Mouse (Mus musculus) embryonic facial prominence, embryonic 14.5 days (tissue): Measurements from ENCODE around the gene Sec23ip. TPM values are rescaled to one million over a fixed set of nuclear protein-coding genes. Genes with fewer than 3 reads are reported as not detected.

ENCODE experiments used
- ATAC-seq: fragments of 200-750 bp; cut with Nextera tagmentation; 2 replicates; pipeline ENCODE4 v1.8.0; 2017; ENCODE audit warnings: low read depth, moderate number of reproducible peaks, moderate TSS enrichment
- DNase-seq: peaks from one replicate; pipeline ENCODE4 v3.0.0-alpha.2; 2015; ENCODE audit warnings: low spot score
- H3K27ac ChIP-seq: fragments of 300-500 bp; sonication (generic); replicated peaks from 2 replicates; pipeline ENCODE4 v1.5.1; 2014; ENCODE audit warnings: low read depth, mild to moderate bottlenecking, low read length, moderate library complexity
- H3K27me3 ChIP-seq: fragments of 300-500 bp; sonication (generic); replicated peaks from 2 replicates; pipeline ENCODE4 v1.6.1; 2014; ENCODE audit warnings: low read length; ENCODE audit not compliant: control insufficient read depth, insufficient read depth
- H3K36me3 ChIP-seq: fragments of 300-500 bp; sonication (generic); 2 replicates; pipeline ENCODE4 v1.6.1; 2014; ENCODE audit warnings: low read length, mixed read lengths; ENCODE audit not compliant: control insufficient read depth, insufficient read depth
- H3K4me1 ChIP-seq: fragments of 300-500 bp; sonication (generic); 2 replicates; pipeline ENCODE4 v1.6.1; 2014; ENCODE audit warnings: antibody characterized with exemption, low read length; ENCODE audit not compliant: control insufficient read depth, insufficient read depth
- H3K4me2 ChIP-seq: fragments of 300-500 bp; sonication (generic); 2 replicates; pipeline ENCODE4 v1.6.1; 2014; ENCODE audit warnings: low read depth, mild to moderate bottlenecking, low read length, moderate library complexity, mixed read lengths
- H3K4me3 ChIP-seq: fragments of 300-500 bp; sonication (generic); 2 replicates; pipeline ENCODE4 v1.5.1; 2014; ENCODE audit warnings: low read depth, mild to moderate bottlenecking, low read length
- H3K9ac ChIP-seq: fragments of 300-500 bp; sonication (generic); 2 replicates; pipeline ENCODE4 v1.6.1; 2014; ENCODE audit warnings: low read depth, mild to moderate bottlenecking, low read length, moderate library complexity, mixed read lengths
- H3K9me3 ChIP-seq: fragments of 300-500 bp; sonication (generic); 2 replicates; pipeline ENCODE4 v1.6.1; 2016; ENCODE audit warnings: low read length; ENCODE audit not compliant: control insufficient read depth
- WGBS: fragments of 180-500 bp; shearing (Covaris S2); extraction: QIAGEN DNeasy Blood & Tissue Kit; methylation state at CpG from one replicate; pipeline ENCODE4 v1.1.7; 2014; 5-methylcytosine and 5-hydroxymethylcytosine counted together
- polyA plus RNA-seq: library from polyadenylated mRNA; unstranded; fragments of >200 nt; fragmentation: Nextera tagmentation; extraction: Ambion mirVana; gene quantifications from 2 replicates; pipeline ENCODE4 v1.2.1, GENCODE M21; 2014

The Sec23ip gene
- polyA plus RNA-seq, 1 experiment from 2014 or later = 37.5 TPM

- Histone ChIP-seq H3K27me3 (no peaks in the 10 kb centered on the region), H3K9me3 (no peaks in the 10 kb centered on the region), H3K36me3 (peaks cover 55% of the 10 kb centered on the region), H3K4me3 (no peak overlapping the region), H3K9ac (no peak overlapping the region), H3K4me1 (peaks cover 7% of the 10 kb centered on the region), H3K4me2 (no peak overlapping the region), H3K27ac (no peak overlapping the region)
- DNase-seq (no peak), ATAC-seq (no peak)
- 91% methylated on average over 9 of the region's 9 CpGs for WGBS
Observed at GRCm38 (mm10) chr7:128750296-128750695, 5.6 kb downstream of the Sec23ip start.

- no peak overlapping the region for H3K4me3 ChIP-seq
- no peak overlapping the region for H3K9ac ChIP-seq
- H3K9me3 ChIP-seq = no peaks in the 10 kb centered on the region
- no peak overlapping the region for H3K4me2 ChIP-seq
- H3K36me3 ChIP-seq = peaks cover 72% of the 10 kb centered on the region
- no peaks in the 10 kb centered on the region for H3K27me3 ChIP-seq
- no peak overlapping the region for H3K27ac ChIP-seq
- 92% methylated on average over 4 of the region's 4 CpGs for WGBS
- DNase-seq (no peak), ATAC-seq (no peak)
- no peaks in the 10 kb centered on the region; the same call in 1 of the 2 replicates for H3K4me1 ChIP-seq
Observed at GRCm38 (mm10) chr7:128752012-128752411, 7.3 kb downstream of the Sec23ip start.

- Histone ChIP-seq H3K36me3 (peaks cover 99% of the 10 kb centered on the region), H3K4me3 (no peak overlapping the region), H3K9me3 (no peaks in the 10 kb centered on the region), H3K4me2 (no peak overlapping the region), H3K27me3 (no peaks in the 10 kb centered on the region), H3K9ac (no peak overlapping the region), H3K4me1 (no peaks in the 10 kb centered on the region), H3K27ac (no peak overlapping the region)
- 90% methylated on average over 1 of the region's 1 CpGs for WGBS
- ATAC-seq (no peak), DNase-seq (no peak)
Observed at GRCm38 (mm10) chr7:128755396-128755795, 10.7 kb downstream of the Sec23ip start.

- Histone ChIP-seq H3K4me2 (no peak overlapping the region), H3K9ac (no peak overlapping the region), H3K27ac (no peak overlapping the region), H3K4me3 (no peak overlapping the region), H3K27me3 (no peaks in the 10 kb centered on the region), H3K4me1 (no peaks in the 10 kb centered on the region), H3K9me3 (no peaks in the 10 kb centered on the region), H3K36me3 (peaks cover 95% of the 10 kb centered on the region)
- ATAC-seq = no peak
- no peak for DNase-seq
- 90% methylated on average over 4 of the region's 4 CpGs for WGBS
Observed at GRCm38 (mm10) chr7:128758948-128759347, 14.2 kb downstream of the Sec23ip start.

DNA sequence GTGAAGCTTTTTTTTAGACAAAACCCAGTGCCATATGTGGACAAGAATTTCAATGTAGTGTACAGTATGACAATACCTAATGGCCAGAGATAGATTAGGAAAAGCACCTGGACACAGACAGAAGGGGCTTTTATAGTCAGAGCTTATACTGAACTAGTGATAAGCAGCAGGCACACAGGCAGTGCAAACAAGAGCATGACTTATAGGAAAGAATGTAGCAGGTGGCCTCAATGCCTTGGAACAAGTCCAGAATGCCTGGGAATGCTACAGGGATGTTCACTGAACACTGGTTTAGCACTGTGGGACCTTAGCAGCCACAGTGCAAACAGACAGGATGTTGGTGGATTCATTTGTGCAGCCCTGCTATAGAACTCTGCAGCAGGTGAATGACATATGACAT is 22.0 kb downstream of the Sec23ip start:
- DNase-seq (peak; percentile 46), ATAC-seq (no peak)
- Histone ChIP-seq H3K4me2 (no peak overlapping the region), H3K36me3 (peaks cover 92% of the 10 kb centered on the region), H3K4me1 (no peaks in the 10 kb centered on the region), H3K27ac (no peak overlapping the region), H3K9ac (no peak overlapping the region), H3K4me3 (no peak overlapping the region), H3K9me3 (no peaks in the 10 kb centered on the region), H3K27me3 (no peaks in the 10 kb centered on the region)

GRCm38 (mm10) chr7:128777201-128777600 is 32.5 kb downstream of the Sec23ip start:
- Histone ChIP-seq H3K4me3 (no peak overlapping the region), H3K4me2 (no peak overlapping the region), H3K9ac (no peak overlapping the region), H3K4me1 (no peaks in the 10 kb centered on the region), H3K9me3 (no peaks in the 10 kb centered on the region), H3K27ac (no peak overlapping the region), H3K27me3 (no peaks in the 10 kb centered on the region), H3K36me3 (peaks cover 99% of the 10 kb centered on the region)
- DNase-seq (no peak), ATAC-seq (no peak)
- 83% methylated on average over 6 of the region's 6 CpGs for WGBS

DNA sequence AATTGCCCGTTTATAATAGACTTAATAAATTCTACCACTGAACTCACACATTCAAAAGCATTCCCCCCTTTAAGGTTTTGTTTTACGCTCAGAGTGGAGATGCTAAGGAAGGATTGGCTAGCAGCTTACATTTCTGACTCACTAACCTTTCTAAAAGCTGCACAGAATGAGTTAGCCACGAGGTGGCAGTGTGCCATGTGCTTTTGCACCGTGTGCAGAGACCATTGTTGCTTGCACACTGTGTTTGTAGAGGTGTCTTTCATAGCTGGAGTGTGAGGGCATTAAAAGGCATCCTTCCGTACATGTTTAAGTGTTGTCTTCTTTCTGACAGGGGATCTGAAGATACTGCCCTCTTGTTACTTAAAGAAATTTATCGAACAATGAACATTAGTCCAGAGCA is 34.6 kb downstream of the Sec23ip start:
- no peak overlapping the region for H3K27ac ChIP-seq
- H3K4me3 ChIP-seq = no peak overlapping the region
- no peaks in the 10 kb centered on the region for H3K4me1 ChIP-seq
- 46% methylated on average over 6 of the region's 6 CpGs for WGBS
- ATAC-seq (peak; percentile 68; the same call in 1 of the 2 replicates), DNase-seq (peak; percentile 72)
- H3K4me2 ChIP-seq = no peak overlapping the region
- H3K9me3 ChIP-seq = no peaks in the 10 kb centered on the region
- no peak overlapping the region for H3K9ac ChIP-seq
- peaks cover 91% of the 10 kb centered on the region for H3K36me3 ChIP-seq
- no peaks in the 10 kb centered on the region for H3K27me3 ChIP-seq

DNA sequence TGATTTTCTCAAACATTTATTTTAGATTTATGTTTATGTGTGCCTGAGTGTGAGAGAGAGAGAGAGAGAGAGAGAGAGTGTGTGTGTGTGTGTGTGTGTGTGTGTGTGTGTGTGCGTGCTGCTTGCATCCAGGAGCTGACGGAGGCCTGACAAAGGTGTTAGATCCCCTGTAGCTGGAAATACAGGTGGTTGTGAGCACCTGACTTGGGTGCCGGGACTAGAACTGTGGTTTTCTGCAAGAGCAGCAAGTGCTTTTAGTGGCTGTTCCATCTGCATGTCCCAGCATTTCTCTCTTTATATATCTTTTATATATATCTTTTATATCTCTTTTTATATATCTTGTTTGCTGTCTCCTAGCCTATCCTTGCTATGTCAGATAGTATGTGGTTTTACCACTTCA is 37.1 kb downstream of the Sec23ip start:
- H3K9ac ChIP-seq = no peak overlapping the region
- no peaks in the 10 kb centered on the region for H3K4me1 ChIP-seq
- H3K27me3 ChIP-seq = no peaks in the 10 kb centered on the region
- 0 out of 2 replicates have a peak, but pooled peaks cover 4% of the 10 kb centered on the region for H3K9me3 ChIP-seq
- ATAC-seq (no peak), DNase-seq (no peak)
- peaks cover 88% of the 10 kb centered on the region for H3K36me3 ChIP-seq
- 100% methylated on average over 3 of the region's 3 CpGs for WGBS
- H3K4me3 ChIP-seq = no peak overlapping the region
- H3K4me2 ChIP-seq = no peak overlapping the region
- H3K27ac ChIP-seq = no peak overlapping the region

GRCm38 (mm10) chr7:128790045-128790444 is 45.3 kb downstream of the Sec23ip start:
- Histone ChIP-seq H3K9ac (no peak overlapping the region), H3K27me3 (no peaks in the 10 kb centered on the region), H3K4me3 (no peak overlapping the region), H3K36me3 (peaks cover 16% of the 10 kb centered on the region), H3K4me2 (no peak overlapping the region), H3K4me1 (no peaks in the 10 kb centered on the region), H3K27ac (no peak overlapping the region), H3K9me3 (0 out of 2 replicates have a peak, but pooled peaks cover 4% of the 10 kb centered on the region)
- 77% methylated on average over 4 of the region's 4 CpGs for WGBS
- ATAC-seq (no peak), DNase-seq (no peak)
